Comparison of ENCODE assay signal across 16 mouse cellular contexts in genomic region chr10:8943698-8944097, GRCm38 (mm10). TPM values are rescaled to one million over a fixed set of nuclear protein-coding genes. Genes with fewer than 3 reads are reported as not detected.
A peak's percentile ranks its signal among the peaks of the same experiment; 100 is the strongest.
DNase-seq lines count a peak whose midpoint lies in the region; ATAC-seq and TF ChIP-seq lines count a peak whose summit lies in the region.
"Had no signal": no experiment of that assay in that cellular context is flagged by ENCODE, and none has a peak within 500 bp of the region (broad histone marks: within the 10 kb centered on the region; RNA-seq: fewer than 3 reads in every experiment).

No protein-coding gene starts in this region.

- TF ChIP-seq CTCF in bone marrow macrophage, adult 2 months (IDR thresholded peaks at IDR 0.05; ENCODE audit: low read depth, low read length): no peak
- no peak for TF ChIP-seq CTCF in cortical plate, adult 2 months (IDR thresholded peaks at IDR 0.05; ENCODE audit: extremely low read depth, insufficient read depth, low read length)

- H3K9ac ChIP-seq in heart, embryonic 13.5 days: no peak overlapping the region
- H3K9ac ChIP-seq in heart, embryonic 11.5 days (ENCODE audit: low read depth, low read length): no peak overlapping the region
- H3K9ac ChIP-seq: forebrain, postnatal 0 days; midbrain, embryonic 13.5 days had no signal

- no peak for ATAC-seq in heart, embryonic 13.5 days (ENCODE audit: extremely low read depth, insufficient number of reproducible peaks, low FRiP score, low TSS enrichment)
- no peak for ATAC-seq in heart, embryonic 11.5 days (replicated peaks; ENCODE audit: insufficient number of reproducible peaks, low FRiP score, low TSS enrichment)
- ATAC-seq: activated CD4-positive, CD25-positive, alpha-beta regulatory T cell, adult 4 months; forebrain, postnatal 0 days; midbrain, embryonic 13.5 days had no signal

- H3K4me3 ChIP-seq in heart, embryonic 13.5 days: 0 out of 2 replicates have a peak overlapping the region, but pooled peaks have one; percentile 4
- no peak overlapping the region for H3K4me3 ChIP-seq in heart, embryonic 11.5 days (ENCODE audit: low read depth, low read length)
- peak overlapping the region; percentile 70 for H3K4me3 ChIP-seq in bone marrow macrophage, adult 2 months (ENCODE audit: insufficient read depth, low read length)
- no peak overlapping the region for H3K4me3 ChIP-seq in cortical plate, adult 2 months (ENCODE audit: insufficient read depth, low read length)
- H3K4me3 ChIP-seq: erythroblast, embryonic 14.5 days; midbrain, embryonic 13.5 days had no signal

- H3K36me3 ChIP-seq in heart, embryonic 13.5 days: no peaks in the 10 kb centered on the region
- no peaks in the 10 kb centered on the region for H3K36me3 ChIP-seq in heart, embryonic 11.5 days (ENCODE audit: control insufficient read depth, insufficient read depth, low read length)
- H3K36me3 ChIP-seq: midbrain, embryonic 13.5 days had no signal

- peak; percentile 32 for DNase-seq in left cerebral cortex, adult 11 months (ENCODE audit: low spot score)
- DNase-seq in left cerebral cortex, postnatal 36 days (ENCODE audit: low spot score in 2 of 2): no peak
- no peak for DNase-seq in cerebellum, postnatal 14 days
- DNase-seq: forebrain, postnatal 0 days; heart, postnatal 36 days; kidney, postnatal 14 days; lung, postnatal 36 days; thymus, postnatal 25 days had no signal

- H3K4me1 ChIP-seq in heart, embryonic 13.5 days: peaks cover 8% of the 10 kb centered on the region; the same call in 1 of the 2 replicates
- H3K4me1 ChIP-seq in heart, embryonic 11.5 days (ENCODE audit: control insufficient read depth, insufficient read depth, low read length): no peaks in the 10 kb centered on the region
- H3K4me1 ChIP-seq in bone marrow macrophage, adult 2 months (ENCODE audit: control insufficient read depth, insufficient read depth, low read length): peaks cover 38% of the 10 kb centered on the region
- no peaks in the 10 kb centered on the region for H3K4me1 ChIP-seq in cortical plate, adult 2 months (ENCODE audit: control insufficient read depth, insufficient read depth, low read length)

- no peaks in the 10 kb centered on the region for H3K9me3 ChIP-seq in heart, embryonic 13.5 days
- H3K9me3 ChIP-seq in heart, embryonic 11.5 days (replicated peaks; ENCODE audit: control insufficient read depth, low read length): no peaks in the 10 kb centered on the region
- H3K9me3 ChIP-seq: midbrain, embryonic 13.5 days had no signal

- intact Hi-C loops in left cerebral cortex, postnatal 36 days (cut with DNase I): loop anchor here (10.0 kb wide), 1 partner anchor 59 kb away; the partner anchor contains the start of gene Sash1

- 81% methylated on average over 6 of the region's 6 CpGs for WGBS in heart, embryonic 13.5 days
- WGBS in heart, embryonic 11.5 days (ENCODE audit: insufficient replicate concordance): 81% methylated on average over 6 of the region's 6 CpGs

- H3K27ac ChIP-seq in heart, embryonic 13.5 days (replicated peaks): no peak overlapping the region
- no peak overlapping the region for H3K27ac ChIP-seq in heart, embryonic 11.5 days (ENCODE audit: low read depth, low read length)
- H3K27ac ChIP-seq in bone marrow macrophage, adult 2 months (ENCODE audit: insufficient read depth, low read depth, low read length): peak overlapping the region; percentile 76
- peak overlapping the region; percentile 60; the same call in 1 of the 2 replicates for H3K27ac ChIP-seq in cortical plate, adult 2 months (ENCODE audit: insufficient read depth, low read length)
- H3K27ac ChIP-seq: midbrain, embryonic 13.5 days had no signal

- H3K27me3 ChIP-seq in heart, embryonic 13.5 days (replicated peaks): no peaks in the 10 kb centered on the region
- H3K27me3 ChIP-seq in heart, embryonic 11.5 days (ENCODE audit: control insufficient read depth, insufficient read depth, low read length): no peaks in the 10 kb centered on the region
- H3K27me3 ChIP-seq: CH12.LX; midbrain, embryonic 13.5 days had no signal

- H3K4me2 ChIP-seq in heart, embryonic 13.5 days: 0 out of 2 replicates have a peak overlapping the region, but pooled peaks have one; percentile 45
- H3K4me2 ChIP-seq in heart, embryonic 11.5 days: no peak overlapping the region
- H3K4me2 ChIP-seq: midbrain, embryonic 13.5 days had no signal

- no peak for TF ChIP-seq POLR2A in bone marrow macrophage, adult 2 months (IDR thresholded peaks at IDR 0.05; ENCODE audit: borderline replicate concordance, low read depth, low read length)
- no peak for TF ChIP-seq POLR2A in cortical plate, adult 2 months (IDR thresholded peaks at IDR 0.05; ENCODE audit: extremely low read depth, insufficient read depth, low read length)

RNA-seq across cellular contexts. Expression of gene Sash1, which starts 57.8 kb away (rescaled TPM):
- 3.3 and 3.5 TPM in 2 replicates for polyA plus RNA-seq in heart, embryonic 13.5 days (2015; fragmentation: Nextera tagmentation; extraction: Ambion mirVana)
- polyA plus RNA-seq in heart, embryonic 11.5 days (2014; fragmentation: Nextera tagmentation; extraction: Ambion mirVana): 2.2 and 3.6 TPM in 2 replicates
- 10 to 100 TPM; 47.9 to 50.6 TPM for total RNA-seq in left cerebral cortex, postnatal 36 days (2021)
- polyA plus RNA-seq in bone marrow macrophage, adult 2 months (2012; ENCODE audit: insufficient read depth, insufficient read length, missing spikeins): 80.4 and 96.7 TPM in 2 replicates
- polyA plus RNA-seq in cortical plate, adult 2 months (2012; rRNA removed): 23.8 and 25.5 TPM in 2 replicates

Comparison
In these comparisons a context has a peak if more than half of its experiments do, and no peak if none do; other contexts are left out.
1. H3K4me3 ChIP-seq: peak in heart, embryonic 13.5 days (single experiment) and bone marrow macrophage, adult 2 months (single experiment); none in heart, embryonic 11.5 days (single experiment) and cortical plate, adult 2 months (single experiment).
2. H3K27ac ChIP-seq: peak in bone marrow macrophage, adult 2 months (single experiment) and cortical plate, adult 2 months (single experiment); none in heart, embryonic 13.5 days (single experiment) and heart, embryonic 11.5 days (single experiment).